Mouse (Mus musculus) hindbrain, embryonic 15.5 days (tissue): ENCODE results near the gene Gm12887. TPM values are rescaled to one million over a fixed set of nuclear protein-coding genes. Genes with fewer than 3 reads are reported as not detected.

Source experiments
- ATAC-seq: fragments of 200-750 bp; cut with Nextera tagmentation; 2 replicates; pipeline ENCODE4 v1.8.0; 2017; ENCODE audit warnings: low read depth, moderate number of reproducible peaks, moderate TSS enrichment; ENCODE audit not compliant: low FRiP score
- H3K27ac ChIP-seq: fragments of 300-500 bp; sonication (generic); replicated peaks from 2 replicates; pipeline ENCODE4 v1.5.1; 2015; ENCODE audit warnings: mild to moderate bottlenecking, inconsistent platforms
- H3K27me3 ChIP-seq: fragments of 300-500 bp; sonication (generic); 2 replicates; pipeline ENCODE4 v1.6.1; 2015; ENCODE audit warnings: control low read depth, inconsistent platforms
- H3K36me3 ChIP-seq: fragments of 300-500 bp; sonication (generic); 2 replicates; pipeline ENCODE4 v1.6.1; 2015; ENCODE audit warnings: control low read depth, inconsistent platforms
- H3K4me1 ChIP-seq: fragments of 300-500 bp; sonication (generic); replicated peaks from 2 replicates; pipeline ENCODE4 v1.6.1; 2015; ENCODE audit warnings: control low read depth, inconsistent platforms
- H3K4me2 ChIP-seq: fragments of 300-500 bp; sonication (generic); 2 replicates; pipeline ENCODE4 v1.6.1; 2015; ENCODE audit warnings: moderate library complexity, mild to moderate bottlenecking, inconsistent platforms
- H3K4me3 ChIP-seq: fragments of 300-500 bp; sonication (generic); 2 replicates; pipeline ENCODE4 v1.5.1; 2015; ENCODE audit warnings: mild to moderate bottlenecking, inconsistent platforms
- H3K9ac ChIP-seq: fragments of 300-500 bp; sonication (generic); 2 replicates; pipeline ENCODE4 v1.6.1; 2015; ENCODE audit warnings: inconsistent platforms
- H3K9me3 ChIP-seq: fragments of 300-500 bp; sonication (generic); 2 replicates; pipeline ENCODE4 v1.6.1; 2016; ENCODE audit warnings: control low read depth, inconsistent platforms
- WGBS: fragments of 180-500 bp; shearing (Covaris S2); methylation state at CpG from one replicate; pipeline ENCODE4 v1.1.7; 2015; 5-methylcytosine and 5-hydroxymethylcytosine counted together
- polyA plus RNA-seq: library from polyadenylated mRNA; unstranded; fragments of >200 nt; fragmentation: Nextera tagmentation; extraction: Ambion mirVana; gene quantifications from 2 replicates; pipeline ENCODE4 v1.2.1, GENCODE M21; 2015

The Gm12887 gene
- polyA plus RNA-seq, result not detected in 2 replicates

- no peak within 1 kb of the TSS for H3K4me3 ChIP-seq
- H3K36me3 ChIP-seq, result no peaks in the 10 kb centered on the region
- H3K27me3 ChIP-seq, result no peaks in the 10 kb centered on the region
- H3K4me1 ChIP-seq, result no peaks in the 10 kb centered on the region
- no peak for ATAC-seq
- H3K27ac ChIP-seq, result no peak within 1 kb of the TSS
- no peak within 1 kb of the TSS for H3K9ac ChIP-seq
- H3K9me3 ChIP-seq, result peaks cover 34% of the 10 kb centered on the region
- no peak within 1 kb of the TSS for H3K4me2 ChIP-seq
- WGBS, result 58% methylated on average over 2 of the region's 2 CpGs
These were observed at the start of gene Gm12887 for GRCm38 (mm10) chr4:121622003-121622402. TSS of gene Gm12887 (minus strand) at chr4:121622103.

- no peak overlapping the region for H3K4me2 ChIP-seq
- WGBS, result 71% methylated on average over 1 of the region's 1 CpGs
- no peak for ATAC-seq
- peaks cover 24% of the 10 kb centered on the region for H3K9me3 ChIP-seq
- no peak overlapping the region for H3K9ac ChIP-seq
- H3K36me3 ChIP-seq, result no peaks in the 10 kb centered on the region
- H3K4me1 ChIP-seq, result no peaks in the 10 kb centered on the region
- H3K4me3 ChIP-seq, result no peak overlapping the region
- H3K27ac ChIP-seq, result no peak overlapping the region
- H3K27me3 ChIP-seq, result no peaks in the 10 kb centered on the region
These were observed 35.1 kb upstream of the Gm12887 start for GRCm38 (mm10) chr4:121657040-121657439.

Other genes with a start within 250 kb of the Gm12887 start
- not detected in 2 replicates for gene Gm12886, start 199.0 kb downstream of the Gm12887 start, polyA plus RNA-seq